ENCODE assay signal across 37 mouse cellular contexts in the genomic region with DNA sequence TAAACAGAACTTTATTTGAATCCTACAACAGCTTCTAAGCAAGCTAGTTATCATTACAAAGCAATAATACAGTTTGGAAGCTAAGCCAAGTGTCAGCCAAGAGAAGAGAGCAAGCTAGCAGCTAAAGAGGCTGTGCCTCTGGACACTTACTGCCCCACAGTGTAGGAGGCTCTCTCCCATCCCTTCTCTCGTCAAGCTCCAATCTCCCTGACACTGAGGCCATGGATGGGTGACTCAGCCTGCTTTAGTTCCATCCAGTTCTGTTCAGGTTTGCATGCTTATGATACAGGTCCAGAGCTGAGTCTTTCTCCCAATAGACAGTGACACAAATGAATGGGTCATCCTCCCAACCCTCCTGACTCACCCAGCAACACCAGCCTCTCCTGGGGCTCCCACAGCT. TPM values are rescaled to one million over a fixed set of nuclear protein-coding genes. Genes with fewer than 3 reads are reported as not detected.
DNase-seq lines count a peak whose midpoint lies in the region; ATAC-seq lines count a peak whose summit lies in the region.
"Had no signal": no experiment of that assay in that cellular context is flagged by ENCODE, and none has a peak within 500 bp of the region (broad histone marks: within the 10 kb centered on the region; RNA-seq: fewer than 3 reads in every experiment).

No protein-coding gene starts in this region.

- H3K4me3 ChIP-seq in kidney, embryonic 16.5 days (ENCODE audit: low read length) = no peak overlapping the region
- H3K4me3 ChIP-seq: forebrain, embryonic 10.5 days; forebrain, embryonic 13.5 days; gastrocnemius, adult 2 months; heart, embryonic 10.5 days; heart, embryonic 13.5 days had no signal

- no peaks in the 10 kb centered on the region for H3K4me1 ChIP-seq in kidney, embryonic 16.5 days (ENCODE audit: insufficient read depth, low read length)
- H3K4me1 ChIP-seq: forebrain, embryonic 10.5 days; forebrain, embryonic 13.5 days; heart, embryonic 10.5 days; heart, embryonic 13.5 days had no signal

- peak; percentile 84 for ATAC-seq in kidney, embryonic 16.5 days (ENCODE audit: low FRiP score, low TSS enrichment)
- ATAC-seq: forebrain, embryonic 13.5 days; forebrain, embryonic 16.5 days; hindbrain, postnatal 0 days; inflammation-experienced regulatory T-cells, adult 6 months; Patski had no signal

- no peaks in the 10 kb centered on the region for H3K9me3 ChIP-seq in kidney, embryonic 16.5 days (ENCODE audit: low read length)
- H3K9me3 ChIP-seq: forebrain, embryonic 10.5 days; forebrain, embryonic 13.5 days; G1E; heart, embryonic 10.5 days; heart, embryonic 13.5 days had no signal

- H3K36me3 ChIP-seq in kidney, embryonic 16.5 days (ENCODE audit: insufficient read depth, low read length) = no peaks in the 10 kb centered on the region
- H3K36me3 ChIP-seq: forebrain, embryonic 10.5 days; G1E; heart, embryonic 10.5 days; heart, embryonic 13.5 days had no signal

- 14% methylated on average over 1 of the region's 1 CpGs for WGBS in kidney, embryonic 16.5 days

- DNase-seq in heart, adult 11 months = peak; percentile 49
- DNase-seq in heart, adult 8-10 months (ENCODE audit: low spot score) = no peak
- no peak for DNase-seq in kidney, adult 11 months
- peak; percentile 45 for DNase-seq in 3T3-L1 (ENCODE audit: low read depth, low spot score)
- DNase-seq in frontal cortex, postnatal 10 days (ENCODE audit: low spot score in 2 of 2) = no peak
- DNase-seq: adrenal gland, postnatal 10 days; adrenal gland, postnatal 36 days; B cell, adult 2 months; cerebellum, adult 11-12 months; cerebellum, adult 8-10 months; cerebellum, postnatal 10 days; cerebellum, postnatal 36 days; gastrocnemius, adult 2 months; gastrocnemius, postnatal 14 days; heart, adult 18-20 months; heart, postnatal 14 days; heart, postnatal 4 days had no signal

- H3K9ac ChIP-seq in kidney, embryonic 16.5 days (replicated peaks; ENCODE audit: low read length) = no peak overlapping the region
- H3K9ac ChIP-seq: forebrain, embryonic 13.5 days; heart, embryonic 13.5 days; hindbrain, embryonic 14.5 days had no signal

- H3K4me2 ChIP-seq in kidney, embryonic 16.5 days (replicated peaks; ENCODE audit: low read depth, low read length) = no peak overlapping the region
- H3K4me2 ChIP-seq: forebrain, embryonic 13.5 days; heart, embryonic 13.5 days; hindbrain, embryonic 14.5 days had no signal

- peaks cover 4% of the 10 kb centered on the region; the same call in 1 of the 2 replicates for H3K27me3 ChIP-seq in kidney, embryonic 16.5 days (ENCODE audit: insufficient read depth, low read length)
- H3K27me3 ChIP-seq: CH12.LX; forebrain, embryonic 13.5 days; Patski had no signal

- no peak overlapping the region for H3K27ac ChIP-seq in kidney, embryonic 16.5 days (ENCODE audit: low read length)
- H3K27ac ChIP-seq: forebrain, embryonic 10.5 days; forebrain, embryonic 13.5 days; gastrocnemius, adult 2 months; heart, embryonic 10.5 days; heart, embryonic 13.5 days; hindbrain, embryonic 14.5 days; hindbrain, postnatal 0 days had no signal

RNA-seq across cellular contexts. Expression of a gene that starts 6.5 kb away (rescaled TPM):
- not detected for total RNA-seq in heart, adult 8-10 months (2022)
- 0.67 and 0.85 TPM in 2 replicates for polyA plus RNA-seq in kidney, embryonic 16.5 days (2015; fragmentation: Nextera tagmentation; extraction: Ambion mirVana)
- total RNA-seq: adrenal gland, adult 18-20 months; adrenal gland, postnatal 36 days; CH12.LX; gastrocnemius, adult 2 months; gastrocnemius, postnatal 14 days; gastrocnemius, postnatal 4 days; heart, adult 18-20 months; heart, postnatal 14 days; heart, postnatal 4 days had no signal
- polyA plus RNA-seq: G1E; heart, embryonic 16.5 days; inflammation-experienced regulatory T-cells, adult 6 months; Patski had no signal

RNA-seq across cellular contexts. Expression of a gene that starts 27.7 kb away (rescaled TPM):
- not detected for total RNA-seq in heart, adult 8-10 months (2022)
- not detected in 2 replicates for polyA plus RNA-seq in kidney, embryonic 16.5 days (2015; fragmentation: Nextera tagmentation; extraction: Ambion mirVana)
- total RNA-seq: adrenal gland, adult 18-20 months; adrenal gland, postnatal 10 days; adrenal gland, postnatal 36 days; CH12.LX; G1E; gastrocnemius, adult 2 months; gastrocnemius, postnatal 14 days; gastrocnemius, postnatal 4 days; heart, adult 18-20 months; heart, postnatal 4 days had no signal
- polyA plus RNA-seq: embryonic facial prominence, embryonic 11.5 days; forebrain, embryonic 13.5 days; G1E; heart, embryonic 10.5 days; heart, embryonic 13.5 days; hindbrain, embryonic 14.5 days; inflammation-experienced regulatory T-cells, adult 6 months; Patski had no signal

RNA-seq across cellular contexts. Expression of a gene that starts 32.2 kb away (rescaled TPM):
- total RNA-seq in heart, adult 8-10 months (2022) = 10 to 100 TPM; 16.5 to 20.9 (median 18.3) TPM
- 47.2 and 49.2 TPM in 2 replicates for polyA plus RNA-seq in kidney, embryonic 16.5 days (2015; fragmentation: Nextera tagmentation; extraction: Ambion mirVana)

RNA-seq across cellular contexts. Expression of a gene that starts 50.0 kb away (rescaled TPM):
- total RNA-seq in heart, adult 8-10 months (2022) = 10 to 100 TPM; 15.1 to 19.7 (median 17.4) TPM
- 59.4 and 75.7 TPM in 2 replicates for polyA plus RNA-seq in kidney, embryonic 16.5 days (2015; fragmentation: Nextera tagmentation; extraction: Ambion mirVana)
- total RNA-seq: CH12.LX, G1E had no signal
- polyA plus RNA-seq: G1E; inflammation-experienced regulatory T-cells, adult 6 months had no signal

RNA-seq across cellular contexts. Expression of a gene that starts 57.2 kb away (rescaled TPM):
- total RNA-seq in heart, adult 8-10 months (2022) = not detected
- polyA plus RNA-seq in kidney, embryonic 16.5 days (2015; fragmentation: Nextera tagmentation; extraction: Ambion mirVana) = not detected in 2 replicates
- total RNA-seq: adrenal gland, adult 18-20 months; adrenal gland, postnatal 10 days; adrenal gland, postnatal 36 days; gastrocnemius, adult 2 months; gastrocnemius, postnatal 14 days; gastrocnemius, postnatal 4 days; heart, adult 18-20 months; heart, postnatal 14 days; heart, postnatal 4 days; hindbrain, postnatal 0 days had no signal
- polyA plus RNA-seq: brain, embryonic 14.5 days; cortical plate, adult 2 months; embryonic facial prominence, embryonic 11.5 days; embryonic facial prominence, embryonic 14.5 days; forebrain, embryonic 10.5 days; forebrain, embryonic 13.5 days; forebrain, embryonic 16.5 days; G1E; heart, embryonic 10.5 days; heart, embryonic 13.5 days; heart, embryonic 16.5 days; hindbrain, embryonic 11.5 days; hindbrain, embryonic 14.5 days; hindbrain, postnatal 0 days; inflammation-experienced regulatory T-cells, adult 6 months; Patski had no signal

Comparison
In these comparisons a context has a peak if more than half of its experiments do, and no peak if none do; other contexts are left out.
1. DNase-seq: peak in heart, adult 11 months (single experiment) and 3T3-L1 (single experiment); none in heart, adult 8-10 months (single experiment), kidney, adult 11 months (single experiment) and frontal cortex, postnatal 10 days (0 of 2).